Comparison of ENCODE assay signal across 8 mouse cellular contexts in the genomic region with DNA sequence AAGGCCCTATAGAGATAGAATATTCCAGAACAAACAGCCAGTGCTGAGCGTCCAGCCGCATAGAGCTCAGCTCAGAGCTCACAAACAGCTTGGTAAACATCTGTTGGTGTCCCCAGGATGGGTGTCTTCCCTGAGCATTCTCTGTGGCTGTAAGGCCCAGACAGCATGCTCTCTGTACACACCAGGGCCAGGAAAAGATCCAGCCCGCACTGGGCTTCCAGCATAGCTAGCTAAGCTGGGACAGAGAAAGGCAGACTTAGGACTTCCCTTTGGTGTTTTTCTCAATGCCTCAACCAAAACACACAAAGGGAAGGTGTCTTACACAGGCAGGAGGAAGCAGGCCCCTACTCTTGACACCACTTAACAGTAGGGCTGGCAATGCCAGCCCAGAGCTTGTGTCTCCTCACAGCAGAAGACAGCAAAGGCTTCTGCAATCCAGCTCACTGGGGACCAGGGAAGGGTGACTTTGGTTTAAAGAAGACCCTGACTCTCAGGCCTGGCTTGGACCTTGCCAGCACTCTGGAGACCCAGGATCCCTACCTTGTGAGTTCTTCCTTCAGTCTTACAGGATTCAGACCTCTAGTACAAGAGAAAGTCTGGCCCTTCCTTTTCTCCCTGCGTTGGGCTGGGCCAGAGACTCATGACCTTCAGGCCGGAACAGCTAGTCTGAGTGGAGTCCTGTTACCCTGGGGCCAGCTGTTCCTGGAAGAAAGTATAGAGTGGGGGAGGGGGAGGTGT. TPM values are rescaled to one million over a fixed set of nuclear protein-coding genes. Genes with fewer than 3 reads are reported as not detected.
DNase-seq lines count a peak whose midpoint lies in the region; ATAC-seq and TF ChIP-seq lines count a peak whose summit lies in the region.

A gene (minus strand): TSS at position 601 of the 738 bp plus-strand sequence.

- intact Hi-C loops in left cerebral cortex, postnatal 10 days (cut with DNase I) = no loop called here

- peak; percentile 78 to 82 for DNase-seq in adrenal gland, adult (ENCODE audit: inconsistent age in 2 of 2, low spot score in 1 of 2)
- DNase-seq in forebrain, postnatal 0 days = no peak
- peak; percentile 20 for DNase-seq in hindbrain, embryonic 11.5 days (ENCODE audit: low spot score)
- no peak for DNase-seq in left cerebral cortex, postnatal 10 days (ENCODE audit: extremely low spot score in 1 of 2, low spot score in 2 of 2)
- no peak for DNase-seq in midbrain, postnatal 0 days (ENCODE audit: low spot score)
- no peak for DNase-seq in cerebellum, adult 18-20 months
- DNase-seq in MN1 (ENCODE audit: low spot score) = no peak

- H3K27me3 ChIP-seq in E14TG2a.4 (ENCODE audit: insufficient read depth, low read length) = no peaks in the 10 kb centered on the region
- no peaks in the 10 kb centered on the region for H3K27me3 ChIP-seq in forebrain, postnatal 0 days (ENCODE audit: insufficient read depth, low read length)
- no peaks in the 10 kb centered on the region for H3K27me3 ChIP-seq in hindbrain, embryonic 11.5 days (ENCODE audit: control insufficient read depth, insufficient read depth, low read length)
- H3K27me3 ChIP-seq in midbrain, postnatal 0 days (ENCODE audit: insufficient read depth, low read length) = no peaks in the 10 kb centered on the region

- peaks cover 20% of the 10 kb centered on the region for H3K36me3 ChIP-seq in E14TG2a.4 (ENCODE audit: insufficient read depth, low read length)
- H3K36me3 ChIP-seq in forebrain, postnatal 0 days (ENCODE audit: insufficient read depth) = no peaks in the 10 kb centered on the region
- no peaks in the 10 kb centered on the region for H3K36me3 ChIP-seq in hindbrain, embryonic 11.5 days (ENCODE audit: control insufficient read depth, insufficient read depth, low read length)
- no peaks in the 10 kb centered on the region for H3K36me3 ChIP-seq in midbrain, postnatal 0 days (ENCODE audit: insufficient read depth, low read length)

- no peak for TF ChIP-seq CTCF in E14TG2a.4 (conservative IDR thresholded peaks at IDR 0.05; ENCODE audit: low read length)
- no peak for TF ChIP-seq CTCF in forebrain, postnatal 0 days (IDR thresholded peaks at IDR 0.05; ENCODE audit: low read depth)
- TF ChIP-seq CTCF in midbrain, postnatal 0 days (IDR thresholded peaks at IDR 0.05) = no peak

- no peaks in the 10 kb centered on the region for H3K9me3 ChIP-seq in E14TG2a.4 (ENCODE audit: low read length)
- H3K9me3 ChIP-seq in forebrain, postnatal 0 days (ENCODE audit: low read length) = no peaks in the 10 kb centered on the region
- H3K9me3 ChIP-seq in hindbrain, embryonic 11.5 days (ENCODE audit: control insufficient read depth, low read length) = no peaks in the 10 kb centered on the region
- no peaks in the 10 kb centered on the region for H3K9me3 ChIP-seq in midbrain, postnatal 0 days (ENCODE audit: low read length)

- H3K9ac ChIP-seq in forebrain, postnatal 0 days = no peak within 1 kb of the TSS
- H3K9ac ChIP-seq in hindbrain, embryonic 11.5 days (ENCODE audit: low read depth, low read length) = no peak within 1 kb of the TSS
- no peak within 1 kb of the TSS for H3K9ac ChIP-seq in midbrain, postnatal 0 days (replicated peaks; ENCODE audit: low read length, poor library complexity, severe bottlenecking)

- H3K4me1 ChIP-seq in E14TG2a.4 (replicated peaks; ENCODE audit: low read depth, low read length) = peaks cover 57% of the 10 kb centered on the region
- peaks cover 6% of the 10 kb centered on the region; the same call in 1 of the 2 replicates for H3K4me1 ChIP-seq in forebrain, postnatal 0 days (ENCODE audit: insufficient read depth)
- 0 out of 2 replicates have a peak, but pooled peaks cover 6% of the 10 kb centered on the region for H3K4me1 ChIP-seq in hindbrain, embryonic 11.5 days (replicated peaks; ENCODE audit: control insufficient read depth, insufficient read depth, low read length)
- H3K4me1 ChIP-seq in midbrain, postnatal 0 days (ENCODE audit: insufficient read depth, low read length) = 0 out of 2 replicates have a peak, but pooled peaks cover 4% of the 10 kb centered on the region

- H3K27ac ChIP-seq in forebrain, postnatal 0 days (ENCODE audit: low read depth, low read length) = no peak within 1 kb of the TSS
- H3K27ac ChIP-seq in hindbrain, embryonic 11.5 days (ENCODE audit: low read depth, low read length) = no peak within 1 kb of the TSS
- no peak within 1 kb of the TSS for H3K27ac ChIP-seq in midbrain, postnatal 0 days (ENCODE audit: low read depth, low read length)

- H3K4me3 ChIP-seq in E14TG2a.4 (replicated peaks; ENCODE audit: low read length) = peak within 1 kb of the TSS; percentile 74
- no peak within 1 kb of the TSS for H3K4me3 ChIP-seq in forebrain, postnatal 0 days (ENCODE audit: low read depth, low read length)
- no peak within 1 kb of the TSS for H3K4me3 ChIP-seq in hindbrain, embryonic 11.5 days (ENCODE audit: low read depth, low read length)
- no peak within 1 kb of the TSS for H3K4me3 ChIP-seq in midbrain, postnatal 0 days (ENCODE audit: low read depth, low read length)

- WGBS in forebrain, postnatal 0 days = 75% methylated on average over 5 of the region's 5 CpGs
- 63% methylated on average over 5 of the region's 5 CpGs for WGBS in hindbrain, embryonic 11.5 days
- WGBS in midbrain, postnatal 0 days = 66% methylated on average over 5 of the region's 5 CpGs

- no peak within 1 kb of the TSS for H3K4me2 ChIP-seq in forebrain, postnatal 0 days (ENCODE audit: low read depth)
- H3K4me2 ChIP-seq in hindbrain, embryonic 11.5 days (replicated peaks; ENCODE audit: low read depth, low read length) = no peak within 1 kb of the TSS
- H3K4me2 ChIP-seq in midbrain, postnatal 0 days (ENCODE audit: low read depth, low read length, poor library complexity, severe bottlenecking) = no peak within 1 kb of the TSS

- no peak for ATAC-seq in forebrain, postnatal 0 days
- ATAC-seq in hindbrain, embryonic 11.5 days (ENCODE audit: low FRiP score) = no peak
- ATAC-seq in midbrain, postnatal 0 days (ENCODE audit: low FRiP score) = no peak

RNA-seq across cellular contexts. Expression of the gene that starts here (rescaled TPM):
- total RNA-seq in forebrain, postnatal 0 days (2014; rRNA removed) = 244 and 265 TPM in 2 replicates
- polyA plus RNA-seq in forebrain, postnatal 0 days (2015; fragmentation: Nextera tagmentation; extraction: Ambion mirVana) = 176 and 178 TPM in 2 replicates
- polyA plus RNA-seq in hindbrain, embryonic 11.5 days (2014; fragmentation: Nextera tagmentation; extraction: Ambion mirVana) = 120 and 125 TPM in 2 replicates
- 100 to 1,000 TPM; 131 to 138 TPM for total RNA-seq in left cerebral cortex, postnatal 10 days (2021)
- 253 and 270 TPM in 2 replicates for total RNA-seq in midbrain, postnatal 0 days (2014; rRNA removed)
- polyA plus RNA-seq in midbrain, postnatal 0 days (2015; fragmentation: Nextera tagmentation; extraction: Ambion mirVana) = 160 and 177 TPM in 2 replicates

Comparison
In these comparisons a context has a peak if more than half of its experiments do, and no peak if none do; other contexts are left out.
1. DNase-seq: peak in adrenal gland, adult (2 of 2) and hindbrain, embryonic 11.5 days (single experiment); none in forebrain, postnatal 0 days (single experiment), left cerebral cortex, postnatal 10 days (0 of 2), midbrain, postnatal 0 days (single experiment), cerebellum, adult 18-20 months (0 of 2) and MN1 (single experiment).